Mouse (Mus musculus) midbrain, postnatal 0 days (tissue): ENCODE measurements around the gene Rab8b. TPM values are rescaled to one million over a fixed set of nuclear protein-coding genes. Genes with fewer than 3 reads are reported as not detected.
A peak's percentile ranks its signal among the peaks of the same experiment; 100 is the strongest.
"Not testable (repeated sequence)": the region's sequence is repeated elsewhere in the genome, so short reads cannot be mapped to it uniquely, and the experiment has no call there.

Experiments
- ATAC-seq: fragments of 200-750 bp; cut with Nextera tagmentation; 2 replicates; pipeline ENCODE4 v1.8.0; 2017; ENCODE audit warnings: moderate number of reproducible peaks, mild to moderate bottlenecking, moderate TSS enrichment, moderate library complexity; ENCODE audit not compliant: low FRiP score
- DNase-seq: peaks from one replicate; pipeline ENCODE4 v3.0.0-alpha.2; 2015; ENCODE audit warnings: low spot score
- H3K27ac ChIP-seq: fragments of 300-500 bp; sonication (generic); 2 replicates; pipeline ENCODE4 v1.5.1; 2014; ENCODE audit warnings: low read depth, mild to moderate bottlenecking, low read length, mixed read lengths
- H3K27me3 ChIP-seq: fragments of 300-500 bp; sonication (generic); 2 replicates; pipeline ENCODE4 v1.6.1; 2014; ENCODE audit warnings: low read length, control low read depth, mixed read lengths; ENCODE audit not compliant: insufficient read depth
- H3K36me3 ChIP-seq: fragments of 300-500 bp; sonication (generic); 2 replicates; pipeline ENCODE4 v1.6.1; 2014; ENCODE audit warnings: low read length, control low read depth, mixed read lengths; ENCODE audit not compliant: insufficient read depth
- H3K4me1 ChIP-seq: fragments of 300-500 bp; sonication (generic); 2 replicates; pipeline ENCODE4 v1.6.1; 2014; ENCODE audit warnings: mild to moderate bottlenecking, control low read depth, antibody characterized with exemption, low read length, mixed read lengths; ENCODE audit not compliant: insufficient read depth
- H3K4me2 ChIP-seq: fragments of 300-500 bp; sonication (generic); 2 replicates; pipeline ENCODE4 v1.6.1; 2014; ENCODE audit warnings: low read depth, mild to moderate bottlenecking, low read length, mixed read lengths; ENCODE audit not compliant: poor library complexity, severe bottlenecking
- H3K4me3 ChIP-seq: fragments of 300-500 bp; sonication (generic); 2 replicates; pipeline ENCODE4 v1.5.1; 2014; ENCODE audit warnings: low read depth, mild to moderate bottlenecking, low read length, moderate library complexity
- H3K9ac ChIP-seq: fragments of 300-500 bp; sonication (generic); replicated peaks from 2 replicates; pipeline ENCODE4 v1.6.1; 2014; ENCODE audit warnings: mild to moderate bottlenecking, low read length, moderate library complexity, mixed read lengths; ENCODE audit not compliant: poor library complexity, severe bottlenecking
- H3K9me3 ChIP-seq: fragments of 300-500 bp; sonication (generic); 2 replicates; pipeline ENCODE4 v1.6.1; 2016; ENCODE audit warnings: low read length, control low read depth
- CTCF ChIP-seq: IDR thresholded peaks from 2 replicates; pipeline ENCODE4 v1.5.1; 2016; ENCODE audit warnings: antibody characterized with exemption, mild to moderate bottlenecking
- WGBS: fragments of 180-500 bp; shearing (Covaris S2); extraction: QIAGEN DNeasy Blood & Tissue Kit; methylation state at CpG from one replicate; pipeline ENCODE4 v1.1.7; 2014; 5-methylcytosine and 5-hydroxymethylcytosine counted together
- polyA plus RNA-seq: library from polyadenylated mRNA; unstranded; fragments of >200 nt; fragmentation: Nextera tagmentation; extraction: Ambion mirVana; gene quantifications from 2 replicates; pipeline ENCODE4 v1.2.1, GENCODE M21; 2015
- total RNA-seq: library from RNA; depleted of rRNA; stranded (reverse); fragments of >200 nt; gene quantifications from 2 replicates; pipeline ENCODE4 v1.2.3, GENCODE M21; 2014

The Rab8b gene
- total and polyA plus RNA-seq, 2 experiments from 2014 or later: 18.2 to 26.0 TPM

GRCm38 (mm10) chr9:66820996-66821395 lies 98.5 kb downstream of the Rab8b start:
- ATAC-seq: no peak
- Histone ChIP-seq H3K27ac (no peak overlapping the region), H3K27me3 (no peaks in the 10 kb centered on the region), H3K4me1 (no peaks in the 10 kb centered on the region), H3K4me3 (no peak overlapping the region), H3K9me3 (no peaks in the 10 kb centered on the region), H3K4me2 (no peak overlapping the region), H3K36me3 (no peaks in the 10 kb centered on the region), H3K9ac (no peak overlapping the region)
- no peak for TF ChIP-seq CTCF
- 82% methylated on average over 5 of the region's 5 CpGs for WGBS
- no peak for DNase-seq

- Histone ChIP-seq H3K9ac (no peak overlapping the region), H3K4me1 (no peaks in the 10 kb centered on the region), H3K36me3 (no peaks in the 10 kb centered on the region), H3K27me3 (no peaks in the 10 kb centered on the region), H3K9me3 (no peaks in the 10 kb centered on the region), H3K4me2 (no peak overlapping the region), H3K27ac (no peak overlapping the region), H3K4me3 (no peak overlapping the region)
- no peak for TF ChIP-seq CTCF
- ATAC-seq (no peak), DNase-seq (no peak)
- 15% methylated on average over 2 of the region's 2 CpGs for WGBS
Measured at GRCm38 (mm10) chr9:66813392-66813791, 106.1 kb downstream of the Rab8b start.

- H3K36me3 ChIP-seq, H3K9me3 ChIP-seq, H3K27me3 ChIP-seq, H3K4me1 ChIP-seq, DNase-seq, H3K9ac ChIP-seq, H3K27ac ChIP-seq, ATAC-seq: not testable (repeated sequence)
- 3% methylated on average over 24 of the region's 37 CpGs for WGBS
- Histone ChIP-seq H3K4me2 (peak overlapping the region; percentile 48), H3K4me3 (peak overlapping the region; percentile 31)
Measured at GRCm38 (mm10) chr9:66805951-66806350, 113.5 kb downstream of the Rab8b start.

GRCm38 (mm10) chr9:66801947-66802346 lies 117.5 kb downstream of the Rab8b start:
- DNase-seq: no peak
- Histone ChIP-seq H3K36me3 (no peaks in the 10 kb centered on the region), H3K9ac (no peak overlapping the region), H3K27ac (no peak overlapping the region), H3K4me1 (no peaks in the 10 kb centered on the region), H3K9me3 (no peaks in the 10 kb centered on the region), H3K27me3 (peaks cover 5% of the 10 kb centered on the region; the same call in 1 of the 2 replicates), H3K4me3 (no peak overlapping the region), H3K4me2 (no peak overlapping the region)
- WGBS: 56% methylated on average over 12 of the region's 12 CpGs
- no peak for ATAC-seq
- TF ChIP-seq CTCF: no peak

GRCm38 (mm10) chr9:66796739-66797138 lies 122.7 kb downstream of the Rab8b start, which contains the start of gene Gm10647:
Gene Gm10647, plus strand, starts transcription at chr9:66797039.
- WGBS: 76% methylated on average over 5 of the region's 5 CpGs
- DNase-seq: no peak
- peaks cover 2% of the 10 kb centered on the region; the same call in 1 of the 2 replicates for H3K27me3 ChIP-seq
- ATAC-seq: no peak
- no peak for TF ChIP-seq CTCF
- peak within 1 kb of the TSS; percentile 83 for H3K4me3 ChIP-seq
- no peaks in the 10 kb centered on the region for H3K9me3 ChIP-seq
- peak within 1 kb of the TSS; percentile 66 for H3K4me2 ChIP-seq
- no peaks in the 10 kb centered on the region for H3K36me3 ChIP-seq
- H3K9ac ChIP-seq: peak within 1 kb of the TSS; percentile 86; the same call in 1 of the 2 replicates
- no peaks in the 10 kb centered on the region for H3K4me1 ChIP-seq
- H3K27ac ChIP-seq: peak within 1 kb of the TSS; percentile 85; the same call in 1 of the 2 replicates

GRCm38 (mm10) chr9:66795464-66796324 lies 123.8 kb downstream of the Rab8b start, which contains the start of gene Aph1b:
Gene Aph1b, minus strand, starts transcription at chr9:66795490.
- H3K9ac ChIP-seq: peak within 1 kb of the TSS; percentile 86
- no peaks in the 10 kb centered on the region for H3K27me3 ChIP-seq
- H3K4me2 ChIP-seq: peak within 1 kb of the TSS; percentile 66
- no peaks in the 10 kb centered on the region for H3K4me1 ChIP-seq
- peak within 1 kb of the TSS; percentile 85 for H3K27ac ChIP-seq
- WGBS: 1% methylated on average over 41 of the region's 42 CpGs
- no peak; the same call in 1 of the 2 replicates for TF ChIP-seq CTCF
- no peaks in the 10 kb centered on the region for H3K36me3 ChIP-seq
- H3K9me3 ChIP-seq: no peaks in the 10 kb centered on the region
- H3K4me3 ChIP-seq: peak within 1 kb of the TSS; percentile 83
- ATAC-seq (peak; percentile 96), DNase-seq (peak; percentile 97)
